Mouse (Mus musculus): ENCODE data around the gene Cisd3. TPM values are rescaled to one million over a fixed set of nuclear protein-coding genes. Genes with fewer than 3 reads are reported as not detected.
"Not testable (repeated sequence)": the region's sequence is repeated elsewhere in the genome, so short reads cannot be mapped to it uniquely, and the experiment has no call there.

Gene Cisd3
- total RNA-seq, 2 experiments from 2014 or later = 96.2 to 111 TPM

DNA sequence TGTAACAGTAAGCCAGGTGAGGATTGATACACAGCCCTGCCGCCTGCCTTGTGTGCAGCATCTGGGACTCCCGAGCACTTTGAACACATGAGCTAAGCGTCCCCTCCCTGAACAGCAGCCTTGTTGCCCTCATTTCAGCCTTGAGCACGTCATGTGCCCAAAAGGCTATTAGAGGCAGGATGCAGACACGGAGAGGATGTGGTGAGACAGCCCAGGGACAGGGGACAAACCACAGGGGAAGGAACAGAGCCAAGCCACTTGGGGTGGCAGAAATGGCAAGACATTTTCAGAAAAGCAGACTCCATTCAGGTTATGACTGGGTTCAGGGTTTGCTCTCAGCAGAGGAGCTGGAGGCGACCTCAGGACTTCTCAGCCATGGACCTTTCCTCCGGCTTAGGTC, 42.7 kb downstream of the Cisd3 start:
- no peak for DNase-seq
- H3K4me3 ChIP-seq = no peak overlapping the region; the same call in 1 of the 2 replicates
- intact Hi-C loops (cut with DNase I) = no loop called here
- H3K27ac ChIP-seq = peak overlapping the region; percentile 72
- TF ChIP-seq CTCF (IDR thresholded peaks at IDR 0.05) = no peak

DNA sequence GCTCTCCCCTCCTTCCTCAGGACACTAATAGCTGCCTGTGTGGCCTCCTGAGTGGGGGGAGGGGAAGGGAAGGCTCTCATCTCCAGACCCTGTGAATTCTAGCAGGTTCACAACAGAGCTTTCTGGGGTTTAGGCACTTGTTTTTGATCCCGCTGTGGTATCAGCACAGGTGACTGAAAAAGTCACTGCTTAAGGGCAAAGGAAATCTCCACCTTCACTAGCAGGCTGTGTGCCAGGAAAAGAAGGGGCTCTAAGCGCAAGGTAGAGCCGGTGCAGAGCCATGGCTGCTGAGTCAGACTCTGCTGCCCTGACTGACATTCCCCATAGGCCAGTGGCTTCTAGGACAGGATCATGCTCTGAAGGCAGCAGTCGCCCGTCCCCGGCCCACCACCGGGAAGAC, 43.1 kb downstream of the Cisd3 start:
- no peak for DNase-seq
- intact Hi-C loops (cut with DNase I) = no loop called here

DNA sequence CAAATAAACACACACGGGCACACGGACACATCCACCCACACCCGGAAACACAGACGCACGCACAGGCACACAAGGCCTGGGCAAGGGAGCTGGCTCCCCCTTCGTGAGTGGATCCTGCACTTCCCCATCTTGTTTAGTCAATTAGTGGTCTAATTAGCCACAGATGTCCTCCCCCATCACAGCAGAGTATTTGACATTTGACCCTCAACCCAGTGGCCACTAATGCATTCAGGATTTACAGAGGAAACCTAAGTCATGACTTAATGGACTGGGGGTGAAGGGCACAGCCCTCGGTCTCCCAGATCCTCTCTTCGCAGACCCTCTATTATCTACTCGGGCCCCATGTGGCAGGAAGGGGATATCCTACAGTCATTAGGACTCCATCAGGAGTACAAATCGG, 48.1 kb downstream of the Cisd3 start:
- no peak for DNase-seq
- intact Hi-C loops (cut with DNase I) = loop anchor here (2.0 kb wide), 1 partner anchor 15 kb away; no protein-coding TSS in a partner anchor
- H3K4me3 ChIP-seq = no peak overlapping the region
- TF ChIP-seq CTCF (IDR thresholded peaks at IDR 0.05) = no peak
- H3K27ac ChIP-seq = no peak overlapping the region

More for the DNA sequence above, 43.1 kb downstream of the Cisd3 start:
- H3K27ac ChIP-seq = peak overlapping the region; percentile 72
- no peak overlapping the region; the same call in 1 of the 2 replicates for H3K4me3 ChIP-seq
- TF ChIP-seq CTCF (IDR thresholded peaks at IDR 0.05) = no peak

DNA sequence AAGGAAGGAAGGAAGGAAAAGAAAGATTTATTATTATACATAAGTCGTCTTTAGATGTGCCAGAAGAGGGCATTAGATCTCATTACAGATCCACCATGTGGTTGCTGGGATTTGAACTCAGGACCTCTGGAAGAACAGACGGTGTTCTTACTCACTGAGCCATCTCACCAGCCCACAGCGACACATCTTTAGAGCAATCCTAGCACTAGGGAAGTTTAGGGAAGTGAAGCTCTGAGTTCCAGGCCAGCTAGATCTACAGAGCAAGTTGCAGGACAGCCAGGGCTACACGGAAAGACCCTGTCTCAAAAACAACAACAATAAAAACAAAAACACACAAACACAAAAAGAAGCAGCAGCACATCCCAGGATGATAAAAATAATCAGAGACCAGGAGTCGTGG, 49.2 kb downstream of the Cisd3 start:
- DNase-seq; H3K4me3 ChIP-seq; H3K27ac ChIP-seq; intact Hi-C loops (cut with DNase I): not testable (repeated sequence)

DNA sequence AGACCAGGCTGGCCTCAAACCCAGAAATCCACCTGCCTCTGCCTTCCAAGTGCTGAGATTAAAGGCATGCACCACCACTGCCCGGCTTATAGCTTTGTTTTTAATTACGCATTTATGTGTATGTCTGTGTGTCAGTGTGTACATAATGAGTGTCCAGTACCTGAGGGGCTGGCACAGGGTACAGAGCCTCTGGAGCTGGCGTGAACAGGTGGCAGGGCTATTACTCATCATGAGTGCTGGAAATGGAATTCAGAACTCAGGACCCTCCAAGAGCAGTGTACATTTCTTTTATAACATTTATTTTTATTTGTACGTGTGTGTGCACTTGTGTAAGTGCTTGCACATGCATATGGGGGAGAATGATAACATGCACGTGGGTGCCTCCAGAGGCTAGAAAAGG, 51.0 kb downstream of the Cisd3 start:
- intact Hi-C loops (cut with DNase I) = no loop called here
- TF ChIP-seq CTCF (IDR thresholded peaks at IDR 0.05) = no peak
- no peak for DNase-seq
- Histone ChIP-seq H3K27ac (peak overlapping the region; percentile 83), H3K4me3 (no peak overlapping the region)

DNA sequence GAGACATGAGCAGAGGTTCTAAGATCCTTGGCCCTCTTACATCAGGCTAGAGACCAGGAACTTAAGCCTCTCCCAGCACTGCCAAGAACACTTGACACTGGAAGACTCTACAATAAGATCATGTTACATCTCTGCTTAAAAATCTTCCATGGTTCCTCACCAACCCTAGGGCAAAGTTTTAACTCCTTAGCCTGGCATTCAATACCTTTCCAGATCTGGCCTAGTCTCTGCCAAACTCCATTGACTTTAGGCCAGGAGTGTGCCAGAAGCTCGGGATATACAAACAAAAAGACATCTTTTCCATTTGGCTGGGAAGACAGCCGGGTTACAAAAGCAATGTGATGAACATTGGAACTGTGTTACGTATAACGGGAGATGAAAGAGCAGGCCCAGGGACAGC, 52.0 kb downstream of the Cisd3 start:
- H3K4me3 ChIP-seq = no peak overlapping the region
- H3K27ac ChIP-seq = peak overlapping the region; percentile 83
- TF ChIP-seq CTCF (IDR thresholded peaks at IDR 0.05) = no peak
- intact Hi-C loops (cut with DNase I) = no loop called here
- no peak for DNase-seq

Small RNA genes lying within 50 kb of the gene (microRNA-seq; reads per million reads assigned to microRNA genes)
- not detected for gene Gm24158
- gene Mir6927 = not detected

Other genes starting within 250 kb of the Cisd3 start
- not detected for gene 4933428G20Rik, start 185.5 kb upstream of the Cisd3 start, total RNA-seq (2021)
- gene Srcin1, start 109.6 kb upstream of the Cisd3 start, total RNA-seq (2021) = 1 to 10 TPM in 1 of 2 experiments, under 1 TPM in 1; 0.61 to 1.2 TPM
- 1 to 10 TPM in 1 of 2 experiments, under 1 TPM in 1; 0.98 to 1.5 TPM for gene Epop, start 56.1 kb upstream of the Cisd3 start, total RNA-seq (2021)
- 10 to 100 TPM; 41.9 to 54.7 TPM for gene Mllt6, start 22.4 kb upstream of the Cisd3 start, total RNA-seq (2021)
- gene Pcgf2, start 14.7 kb downstream of the Cisd3 start, total RNA-seq (2021) = 1 to 10 TPM; 1.7 to 2.9 TPM
- 100 to 1,000 TPM; 141 to 159 TPM for gene Psmb3, start 17.6 kb downstream of the Cisd3 start, total RNA-seq (2021)
- gene Pip4k2b, start 58.9 kb downstream of the Cisd3 start, total RNA-seq (2021) = 10 to 100 TPM; 59.3 to 66.2 TPM
- gene Cwc25, start 80.7 kb downstream of the Cisd3 start, total RNA-seq (2021) = 1 to 10 TPM; 6.2 to 6.5 TPM
- gene 1700001P01Rik, start 90.1 kb downstream of the Cisd3 start, total RNA-seq (2021) = under 1 TPM; 0.39 to 0.56 TPM
- 100 to 1,000 TPM; 385 to 521 TPM for gene Rpl23, start 96.6 kb downstream of the Cisd3 start, total RNA-seq (2021)
- 10 to 100 TPM; 10.0 to 16.8 TPM for gene Lasp1, start 113.2 kb downstream of the Cisd3 start, total RNA-seq (2021)
- gene B230217C12Rik, start 155.0 kb downstream of the Cisd3 start, total RNA-seq (2021) = under 1 TPM; 0.23 to 0.50 TPM
- gene Fbxo47, start 198.3 kb downstream of the Cisd3 start, total RNA-seq (2021) = under 1 TPM; 0.14 to 0.20 TPM

Measured in gastrocnemius, adult 2 months (tissue).